Mouse (Mus musculus) brain, embryonic 14.5 days (tissue): ENCODE data around the gene Prss38.

Source experiments
- CTCF ChIP-seq: fragments of 200-500 bp; IDR thresholded peaks from 2 replicates; pipeline ENCODE4 v1.5.1; 2012; ENCODE audit warnings: inconsistent platforms, mild to moderate bottlenecking, moderate library complexity, borderline replicate concordance; ENCODE audit not compliant: insufficient read depth, insufficient read length; ENCODE audit errors: extremely low read depth
- POLR2A ChIP-seq: fragments of 200-500 bp; IDR thresholded peaks from 2 replicates; pipeline ENCODE4 v1.6.1; 2012; ENCODE audit warnings: mild to moderate bottlenecking, inconsistent platforms, borderline replicate concordance; ENCODE audit not compliant: poor library complexity, insufficient read depth, insufficient read length, severe bottlenecking; ENCODE audit errors: extremely low read depth

GRCm38 (mm10) chr11:59354793-59355192 is 20.7 kb downstream of the Prss38 start:
- TF ChIP-seq CTCF: no peak
- no peak for TF ChIP-seq POLR2A
